ENCODE assay signal across 21 mouse cellular contexts in the genomic region with DNA sequence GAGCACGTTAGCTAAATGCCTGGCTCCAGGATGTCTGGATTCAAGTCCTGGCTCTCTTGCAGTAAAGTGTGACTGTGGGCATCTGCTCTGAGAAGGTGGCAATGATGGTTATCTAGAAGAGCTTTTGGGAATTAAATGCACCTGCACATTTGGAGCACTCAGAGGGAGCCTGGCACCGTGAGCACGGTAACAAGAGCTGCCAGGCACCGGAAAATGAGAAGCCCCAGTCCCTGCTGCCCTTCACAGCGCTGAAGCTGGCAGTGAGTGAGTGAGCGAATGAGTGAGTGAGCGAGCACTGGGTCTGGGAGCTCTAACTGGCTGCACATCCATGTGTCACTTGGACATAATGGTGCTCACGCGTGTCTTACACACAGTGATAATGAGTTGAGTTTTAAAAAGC. TPM values are rescaled to one million over a fixed set of nuclear protein-coding genes. Genes with fewer than 3 reads are reported as not detected.
DNase-seq lines count a peak whose midpoint lies in the region; ATAC-seq lines count a peak whose summit lies in the region.
"Had no signal": no experiment of that assay in that cellular context is flagged by ENCODE, and none has a peak within 500 bp of the region (broad histone marks: within the 10 kb centered on the region; RNA-seq: fewer than 3 reads in every experiment).

No protein-coding gene starts in this region.

- peak; percentile 28 for DNase-seq in gastrocnemius, postnatal 25 days
- DNase-seq in gastrocnemius, postnatal 4 days (ENCODE audit: low spot score in 2 of 2) = no peak
- DNase-seq in left cerebral cortex, postnatal 4 days = peak; percentile 24
- DNase-seq in left cerebral cortex, postnatal 14 days (ENCODE audit: low spot score in 2 of 2) = no peak
- peak; percentile 67 to 79 for DNase-seq in cerebellum, postnatal 10 days
- DNase-seq in urinary bladder, adult 2 months (ENCODE audit: low spot score) = no peak
- no peak for DNase-seq in kidney, adult 8-10 months
- DNase-seq: adrenal gland, postnatal 10 days; embryo, embryonic 11 days; heart, postnatal 4 days; kidney, adult 9 months; layer of hippocampus, postnatal 36 days; liver; lung, adult 2 months; lung, postnatal 36 days; spleen, adult 18-20 months; thymus, adult 18-20 months had no signal

- 65% methylated on average over 9 of the region's 9 CpGs for WGBS in limb, embryonic 15.5 days

- intact Hi-C loops in left cerebral cortex, postnatal 4 days (cut with DNase I) = no loop called here
- intact Hi-C loops in left cerebral cortex, postnatal 14 days (cut with DNase I) = no loop called here

- ATAC-seq in limb, embryonic 15.5 days (ENCODE audit: insufficient number of reproducible peaks, low FRiP score, low TSS enrichment, low read depth) = no peak

- no peak overlapping the region for H3K9ac ChIP-seq in limb, embryonic 15.5 days
- H3K9ac ChIP-seq: embryonic facial prominence, embryonic 15.5 days; forebrain, embryonic 12.5 days; neural tube, embryonic 13.5 days had no signal

- H3K36me3 ChIP-seq in limb, embryonic 15.5 days = no peaks in the 10 kb centered on the region
- H3K36me3 ChIP-seq: embryonic facial prominence, embryonic 15.5 days; forebrain, embryonic 12.5 days; neural tube, embryonic 13.5 days had no signal

- H3K4me1 ChIP-seq in limb, embryonic 15.5 days = peaks cover 25% of the 10 kb centered on the region

- no peaks in the 10 kb centered on the region for H3K27me3 ChIP-seq in limb, embryonic 15.5 days
- H3K27me3 ChIP-seq: embryonic facial prominence, embryonic 15.5 days; forebrain, embryonic 12.5 days; neural tube, embryonic 13.5 days had no signal

- no peak overlapping the region for H3K4me2 ChIP-seq in limb, embryonic 15.5 days
- H3K4me2 ChIP-seq: embryonic facial prominence, embryonic 15.5 days; forebrain, embryonic 12.5 days; neural tube, embryonic 13.5 days had no signal

- H3K4me3 ChIP-seq in limb, embryonic 15.5 days = no peak overlapping the region
- H3K4me3 ChIP-seq: embryonic facial prominence, embryonic 15.5 days; forebrain, embryonic 12.5 days; neural tube, embryonic 13.5 days had no signal

- peak overlapping the region; percentile 61 for H3K27ac ChIP-seq in limb, embryonic 15.5 days
- H3K27ac ChIP-seq: forebrain, embryonic 12.5 days; neural tube, embryonic 13.5 days had no signal

- H3K9me3 ChIP-seq in limb, embryonic 15.5 days = no peaks in the 10 kb centered on the region
- H3K9me3 ChIP-seq: embryonic facial prominence, embryonic 15.5 days; forebrain, embryonic 12.5 days; neural tube, embryonic 13.5 days had no signal

RNA-seq across cellular contexts. Expression of a gene that starts 34.7 kb away (rescaled TPM):
- total RNA-seq in gastrocnemius, postnatal 25 days (2021) = 10 to 100 TPM; 27.2 to 35.6 TPM
- 10 to 100 TPM; 55.0 to 55.6 TPM for total RNA-seq in gastrocnemius, postnatal 4 days (2021)
- total RNA-seq in left cerebral cortex, postnatal 4 days (2021) = 10 to 100 TPM; 14.9 to 18.7 TPM
- 10 to 100 TPM; 15.5 to 17.3 TPM for total RNA-seq in left cerebral cortex, postnatal 14 days (2021)
- polyA plus RNA-seq in limb, embryonic 15.5 days (2015; fragmentation: Nextera tagmentation; extraction: Ambion mirVana) = 9.9 and 13.6 TPM in 2 replicates
- 24.0 and 30.0 TPM in 2 replicates for polyA plus RNA-seq in urinary bladder, adult 2 months (2012; rRNA removed)

Comparison
In these comparisons a context has a peak if more than half of its experiments do, and no peak if none do; other contexts are left out.
1. DNase-seq: peak in gastrocnemius, postnatal 25 days (single experiment), left cerebral cortex, postnatal 4 days (single experiment) and cerebellum, postnatal 10 days (2 of 2); none in gastrocnemius, postnatal 4 days (0 of 2), left cerebral cortex, postnatal 14 days (0 of 2), urinary bladder, adult 2 months (single experiment) and kidney, adult 8-10 months (0 of 2).